Mouse (Mus musculus) B cell, adult 2 months (primary cell): ENCODE data around the gene Fam151a.
"Not testable (repeated sequence)": the region's sequence is repeated elsewhere in the genome, so short reads cannot be mapped to it uniquely, and the experiment has no call there.

ENCODE experiments used
- DNase-seq, 2 experiments: peaks; one replicate each; pipeline ENCODE4 v3.0.0; 2022

Fam151a gene

DNA sequence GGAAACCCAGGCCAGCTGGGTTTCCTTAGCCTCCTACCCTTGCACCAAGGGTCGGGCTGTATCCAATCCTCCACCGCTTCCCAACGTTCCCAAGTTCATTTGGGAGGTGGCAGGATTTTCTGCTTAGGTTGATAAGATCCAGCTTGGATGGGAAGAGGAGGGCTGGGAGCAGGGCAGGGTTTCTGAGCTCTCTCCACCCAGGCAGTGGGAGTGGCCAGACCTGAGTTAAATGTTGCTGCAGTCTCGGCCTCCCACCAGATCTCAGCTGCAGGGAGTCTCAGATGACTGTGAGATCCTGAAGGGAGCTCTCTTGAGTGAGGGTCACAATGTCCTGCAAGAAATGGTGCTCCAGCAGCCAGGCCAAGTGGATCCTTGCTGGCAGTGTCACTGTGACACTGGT is at the start of gene Fam151a:
Fam151a (plus strand) TSS at position 254 of the 400 bp plus-strand sequence.
- DNase-seq: no peak

GRCm38 (mm10) chr4:106688636-106689296 is 44.9 kb upstream of the Fam151a start:
- DNase-seq: no peak

- no peak for DNase-seq
Measured at GRCm38 (mm10) chr4:106693841-106694430, 39.8 kb upstream of the Fam151a start.

DNA sequence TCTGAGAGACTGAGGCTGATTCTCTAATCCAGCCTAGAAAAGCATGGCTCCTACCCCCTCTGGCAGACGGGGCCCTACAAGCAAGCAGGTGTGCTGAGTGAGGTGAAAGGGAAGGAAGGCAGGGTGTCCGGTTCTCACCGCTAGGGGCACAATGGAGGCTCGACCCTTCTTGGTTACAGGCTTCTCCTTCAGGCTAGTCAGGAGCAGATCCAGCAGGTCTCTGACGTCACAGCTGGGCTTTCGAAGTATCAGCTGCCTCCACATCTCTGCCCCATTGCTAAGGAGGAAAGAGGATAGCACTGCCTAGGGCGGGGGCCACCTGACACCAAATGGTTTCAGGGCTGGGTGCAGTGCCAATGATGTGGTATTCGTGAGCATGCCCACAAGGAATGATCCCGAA is 33.7 kb upstream of the Fam151a start:
- no peak for DNase-seq

- no peak for DNase-seq
Measured at GRCm38 (mm10) chr4:106700798-106701197, 32.9 kb upstream of the Fam151a start.

- no peak for DNase-seq
Measured at GRCm38 (mm10) chr4:106703956-106704355, 29.7 kb upstream of the Fam151a start.

DNA sequence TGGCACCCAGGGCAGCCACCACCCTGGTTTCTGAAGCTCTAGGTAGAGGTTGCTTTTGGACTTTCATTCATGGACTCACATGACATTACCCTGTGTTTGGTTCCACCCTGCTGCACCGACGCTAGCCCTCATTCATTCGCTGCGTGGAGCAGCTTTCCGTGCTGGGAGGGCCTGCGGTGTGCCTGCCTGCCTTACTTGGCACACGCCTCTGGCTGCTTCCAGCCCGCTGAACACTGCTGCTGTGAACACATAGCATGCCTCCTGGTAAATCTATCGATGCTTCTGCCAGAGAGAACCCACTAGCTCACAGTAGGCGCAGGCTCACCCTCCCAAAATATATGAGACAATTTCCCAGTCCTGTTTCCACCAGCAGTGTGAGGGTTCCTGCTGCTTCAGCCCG is 29.3 kb upstream of the Fam151a start:
- no peak for DNase-seq

- no peak for DNase-seq
Measured at GRCm38 (mm10) chr4:106705096-106705665, 28.5 kb upstream of the Fam151a start.

GRCm38 (mm10) chr4:106707957-106708356 is 25.7 kb upstream of the Fam151a start:
- no peak for DNase-seq

GRCm38 (mm10) chr4:106708408-106708807 is 25.3 kb upstream of the Fam151a start:
- DNase-seq: peak; percentile 84 to 85

DNA sequence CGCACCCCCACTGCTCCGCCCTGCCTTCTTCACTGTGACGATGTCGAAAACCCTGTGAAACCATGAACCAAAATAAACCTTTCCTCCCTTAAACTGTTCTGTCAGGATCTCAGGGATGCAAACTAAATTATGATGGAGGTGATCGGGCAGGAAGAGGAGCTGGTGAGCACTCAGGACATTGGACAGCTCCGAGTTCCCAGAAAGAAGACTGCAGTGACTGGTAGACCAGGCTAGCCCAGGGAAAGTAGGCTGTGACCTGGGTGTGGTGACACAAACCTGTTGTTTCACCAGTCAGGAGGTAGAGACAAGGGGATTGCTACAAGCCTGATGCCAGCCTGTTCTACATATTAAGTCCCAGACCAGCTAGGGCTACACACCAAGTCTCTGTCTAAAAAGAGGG is 20.1 kb upstream of the Fam151a start:
- DNase-seq: no peak

DNA sequence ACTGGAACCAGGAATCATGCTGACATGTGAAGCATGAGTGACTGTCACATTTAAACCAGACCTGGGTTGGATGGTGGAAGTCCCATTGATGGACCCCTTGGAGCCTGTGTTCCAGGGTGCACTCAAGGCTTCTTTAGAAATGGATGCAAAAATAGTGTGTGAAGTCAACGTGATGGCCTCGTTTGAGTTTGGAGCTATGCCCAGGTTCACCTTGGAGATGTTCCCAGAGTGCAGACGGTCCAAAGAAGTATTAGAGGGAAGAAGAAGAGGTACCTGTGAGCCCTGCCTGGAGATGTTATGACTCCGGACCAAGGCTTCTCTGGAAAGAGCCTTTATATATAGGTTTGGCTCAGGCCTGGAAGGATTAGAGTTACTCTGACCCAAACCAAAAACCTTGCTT is 13.1 kb upstream of the Fam151a start:
- DNase-seq: no peak

- DNase-seq: no peak
Measured at GRCm38 (mm10) chr4:106730814-106731213, 2.9 kb upstream of the Fam151a start, which contains the start of gene Mroh7. TSS of gene Mroh7 (minus strand) at chr4:106730925.

DNA sequence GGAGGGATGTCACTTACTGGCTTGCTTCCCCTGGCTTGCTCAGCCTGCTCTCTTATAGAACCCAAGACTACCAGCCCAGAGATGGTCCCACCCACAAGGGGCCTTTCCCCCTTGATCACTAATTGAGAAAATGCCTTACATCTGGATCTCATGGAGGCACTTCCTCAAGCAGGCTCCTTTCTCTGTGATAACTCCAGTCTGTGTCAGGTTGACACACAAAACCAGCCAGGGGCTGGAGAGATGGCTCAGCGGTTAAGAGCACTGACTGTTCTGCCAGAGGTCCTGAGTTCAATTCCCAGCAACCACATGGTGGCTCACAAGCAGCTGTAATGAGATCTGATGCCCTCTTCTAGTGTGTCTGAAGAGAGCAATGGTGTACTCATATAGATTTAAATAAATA is 3.2 kb downstream of the Fam151a start:
- DNase-seq: not testable (repeated sequence)

DNA sequence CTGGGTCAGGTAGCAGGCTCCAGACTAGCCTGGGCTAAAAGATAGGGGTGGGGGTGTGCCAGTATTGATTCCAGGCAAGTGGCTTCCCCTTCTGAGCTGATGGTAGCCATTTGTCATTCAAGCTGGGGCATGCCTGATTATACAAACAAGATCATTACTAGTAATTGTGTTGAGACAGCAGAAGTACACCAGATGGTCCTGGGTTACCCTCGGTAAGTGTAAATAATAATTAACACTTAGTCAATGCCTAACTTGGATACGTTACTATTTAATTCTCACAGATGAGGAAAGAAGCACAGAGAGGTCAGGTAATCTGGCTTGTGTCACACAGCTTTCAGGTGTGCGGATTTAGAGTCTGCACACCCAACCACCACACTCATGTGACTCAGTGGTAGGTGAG is 4.2 kb downstream of the Fam151a start:
- DNase-seq: no peak

- DNase-seq: no peak
Measured at GRCm38 (mm10) chr4:106745862-106746261, 12.2 kb downstream of the Fam151a start.

- DNase-seq: no peak
Measured at GRCm38 (mm10) chr4:106747001-106747580, 13.4 kb downstream of the Fam151a start.

DNA sequence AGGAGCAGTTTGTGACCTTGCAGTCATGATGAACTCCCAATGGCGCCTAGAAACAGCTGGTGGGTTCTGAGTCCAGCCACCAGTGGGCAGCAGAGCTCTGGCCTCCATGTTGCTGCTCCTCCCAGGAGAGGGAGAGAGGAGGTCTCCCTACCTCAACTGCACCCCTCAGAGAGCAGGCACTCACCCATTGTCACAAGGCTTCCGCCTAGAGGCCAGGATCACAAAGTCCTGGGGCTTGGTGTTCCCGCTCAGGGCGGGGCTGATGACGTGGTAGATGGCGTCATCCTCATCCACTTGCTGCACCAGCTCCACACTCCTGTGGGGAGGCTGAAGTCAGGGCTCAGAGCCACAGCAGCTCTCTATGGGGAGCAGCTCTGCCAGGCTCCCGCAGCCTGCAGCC is 16.0 kb downstream of the Fam151a start:
- peak; percentile 7 to 9 for DNase-seq

DNA sequence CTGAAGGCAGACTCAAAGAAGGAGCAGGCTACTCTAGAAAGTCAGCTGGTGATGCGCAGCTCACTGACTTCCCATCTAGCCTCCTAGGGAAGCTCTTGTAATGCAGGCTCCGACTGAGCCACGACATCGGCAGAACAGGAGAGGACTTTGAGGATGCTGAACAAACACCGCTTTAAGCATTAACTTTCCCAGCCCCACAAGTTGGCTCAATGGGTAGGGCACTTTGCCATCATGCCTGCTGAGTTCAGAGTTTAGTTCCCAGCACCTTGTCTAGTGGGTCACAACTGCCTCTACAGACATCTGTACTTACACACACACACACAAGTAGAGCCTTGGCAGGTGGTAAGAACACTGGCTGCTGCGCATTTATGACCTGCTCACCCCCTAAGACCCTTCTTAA is 18.0 kb downstream of the Fam151a start:
- DNase-seq: no peak

DNA sequence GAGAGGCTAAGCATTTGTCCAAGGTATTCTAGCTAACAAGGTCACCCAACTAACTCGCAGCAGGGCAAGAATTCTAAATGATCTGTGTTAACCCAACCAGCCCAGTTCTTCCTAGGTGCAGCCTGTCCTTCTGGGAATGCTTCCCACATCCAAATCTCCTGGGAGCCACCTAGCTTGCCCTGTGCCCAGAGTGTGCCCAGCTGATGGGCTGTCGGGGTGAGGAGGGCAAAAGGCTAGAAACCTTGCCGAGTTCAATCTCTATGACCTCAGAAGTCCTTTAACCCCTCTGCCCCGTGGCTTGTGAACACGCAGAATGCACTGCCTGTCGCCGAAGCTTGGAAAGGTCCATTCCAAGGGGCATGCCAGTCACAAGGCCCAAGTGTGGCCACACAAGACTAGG is 30.5 kb downstream of the Fam151a start:
- DNase-seq: no peak

GRCm38 (mm10) chr4:106769306-106769705 is 35.6 kb downstream of the Fam151a start:
- no peak for DNase-seq

GRCm38 (mm10) chr4:106772558-106772957 is 38.9 kb downstream of the Fam151a start:
- no peak for DNase-seq

DNA sequence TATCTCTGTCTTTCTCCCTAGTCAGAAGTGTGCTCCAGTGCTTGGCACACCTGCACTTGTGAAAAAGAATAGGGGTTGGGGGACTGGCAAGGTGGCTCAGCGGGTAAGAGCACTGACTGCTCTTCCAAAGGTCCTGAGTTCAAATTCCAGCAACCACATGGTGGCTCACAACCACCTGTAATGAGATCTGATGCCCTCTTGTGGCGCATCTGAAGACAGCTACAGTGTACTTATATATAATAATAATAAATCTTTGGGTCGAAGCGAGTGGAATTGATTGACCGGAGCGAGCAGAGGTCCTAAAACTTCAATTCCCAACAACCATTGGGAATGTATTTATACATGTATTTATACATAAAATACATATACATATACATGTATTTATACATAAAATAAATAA is 42.1 kb downstream of the Fam151a start:
- DNase-seq: not testable (repeated sequence)

DNA sequence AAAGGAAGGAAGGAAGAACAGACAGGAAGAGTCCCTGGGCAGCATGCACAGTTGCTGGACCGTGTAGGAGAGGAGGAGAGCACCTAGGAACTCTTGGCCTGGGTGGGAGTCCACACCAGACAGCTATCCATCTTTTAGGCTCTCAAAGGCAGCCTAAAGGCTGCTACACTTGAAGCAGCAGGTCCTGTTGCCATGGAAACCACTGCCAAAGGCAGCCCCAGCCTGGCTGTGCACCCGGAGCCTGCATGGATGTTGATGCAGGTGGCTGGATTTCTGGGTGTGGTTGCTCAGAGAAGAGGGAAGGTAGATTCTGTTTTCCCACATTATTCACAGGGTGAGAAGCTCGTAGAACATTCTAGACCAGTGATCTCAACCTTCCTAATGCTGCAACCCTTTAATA is 43.3 kb downstream of the Fam151a start:
- DNase-seq: no peak
